Mouse (Mus musculus) CH12.LX (cell line): ENCODE data around the gene Tef.

Experiments
- CTCF ChIP-seq, 2 experiments: IDR thresholded peaks in 1 of 2; conservative IDR thresholded peaks in 1 of 2; 2 replicates each; pipeline ENCODE4 v1.5.1; 2011 to 2012; ENCODE audit warnings: low read depth in 2 of 2, low read length in 2 of 2, improper control_type of control experiment in 1 of 2, inconsistent platforms in 1 of 2, mild to moderate bottlenecking in 1 of 2, moderate library complexity in 1 of 2
- EP300 ChIP-seq: IDR thresholded peaks from 2 replicates; pipeline ENCODE4 v1.6.1; 2011; ENCODE audit warnings: low read length, improper control_type of control experiment
- GABPA ChIP-seq: IDR thresholded peaks from 2 replicates; pipeline ENCODE4 v1.6.1; 2012; ENCODE audit warnings: low read depth, low read length, improper control_type of control experiment, inconsistent platforms; ENCODE audit not compliant: insufficient replicate concordance
- MAFK ChIP-seq: IDR thresholded peaks from 2 replicates; pipeline ENCODE4 v1.6.1; 2011; ENCODE audit warnings: low read length, improper control_type of control experiment; ENCODE audit not compliant: insufficient replicate concordance
- MXI1 ChIP-seq: IDR thresholded peaks from 2 replicates; pipeline ENCODE4 v1.6.1; 2011; ENCODE audit warnings: mild to moderate bottlenecking, low read depth, low read length, improper control_type of control experiment
- POLR2A ChIP-seq: IDR thresholded peaks from 2 replicates; pipeline ENCODE4 v1.6.1; 2011; ENCODE audit warnings: low read depth, mild to moderate bottlenecking, improper control_type of control experiment, low read length
- UBTF ChIP-seq: IDR thresholded peaks from 2 replicates; pipeline ENCODE4 v1.6.1; 2012; ENCODE audit warnings: low read depth, mild to moderate bottlenecking, inconsistent platforms, low read length, improper control_type of control experiment, moderate library complexity
- USF1 ChIP-seq: IDR thresholded peaks from 2 replicates; pipeline ENCODE4 v1.6.1; 2014; ENCODE audit warnings: low read depth, mild to moderate bottlenecking, inconsistent platforms, low read length, improper control_type of control experiment
- ZNF384 ChIP-seq: IDR thresholded peaks from 2 replicates; pipeline ENCODE4 v1.6.1; 2012; ENCODE audit warnings: low read depth, low read length, improper control_type of control experiment, inconsistent platforms

- no peak for TF ChIP-seq GABPA
- no peak for TF ChIP-seq ZNF384
- no peak for TF ChIP-seq POLR2A
- no peak for TF ChIP-seq CTCF (conservative IDR thresholded peaks at IDR 0.05 in 1 of 2, IDR thresholded peaks at IDR 0.05 in 1 of 2; ENCODE audit: low read depth in 2 of 2, low read length in 2 of 2)
- TF ChIP-seq MXI1: no peak
- no peak for TF ChIP-seq MAFK
- no peak for TF ChIP-seq EP300
- TF ChIP-seq USF1: no peak
- no peak for TF ChIP-seq UBTF
Measured at GRCm38 (mm10) chr15:81839634-81840033, 37.4 kb downstream of the Tef start.
